Mouse (Mus musculus) lung, postnatal 0 days (tissue): ENCODE results near the gene Fry.

Source experiments
- CTCF ChIP-seq: IDR thresholded peaks from 2 replicates; pipeline ENCODE4 v1.5.1; 2016; ENCODE audit warnings: antibody characterized with exemption, mild to moderate bottlenecking
- EP300 ChIP-seq: IDR thresholded peaks from 2 replicates; pipeline ENCODE4 v1.6.1; 2016; ENCODE audit warnings: antibody characterized with exemption, mild to moderate bottlenecking, control low read depth

- TF ChIP-seq CTCF = no peak
- no peak for TF ChIP-seq EP300
Measured at GRCm38 (mm10) chr5:150347845-150348244, 229.4 kb downstream of the Fry start.
